Mouse (Mus musculus) lung, postnatal 0 days (tissue): ENCODE measurements at regions not wholly inside any gene's neighbourhood (a gene's known extent, or its start where the extent isn't known, plus 50 kb on each side); places are given as distances from the start of the nearest gene placed in this dataset.

Experiments used
- ATAC-seq: fragments of 200-750 bp; cut with Nextera tagmentation; 2 replicates; pipeline ENCODE4 v1.8.0; 2017; ENCODE audit warnings: moderate library complexity
- DNase-seq: peaks from one replicate; pipeline ENCODE4 v3.0.0-alpha.2; 2016; ENCODE audit warnings: low spot score
- H3K27ac ChIP-seq: fragments of 300-500 bp; sonication (generic); 2 replicates; pipeline ENCODE4 v1.5.1; 2014; ENCODE audit warnings: antibody characterized with exemption, mild to moderate bottlenecking, low read length, mixed read lengths
- H3K27me3 ChIP-seq: fragments of 300-500 bp; sonication (generic); replicated peaks from 2 replicates; pipeline ENCODE4 v1.6.1; 2014; ENCODE audit warnings: low read length, mixed read lengths; ENCODE audit not compliant: insufficient read depth
- H3K36me3 ChIP-seq: fragments of 300-500 bp; sonication (generic); 2 replicates; pipeline ENCODE4 v1.6.1; 2014; ENCODE audit warnings: low read length, mixed read lengths; ENCODE audit not compliant: insufficient read depth
- H3K4me1 ChIP-seq: fragments of 300-500 bp; sonication (generic); 2 replicates; pipeline ENCODE4 v1.6.1; 2014; ENCODE audit warnings: antibody characterized with exemption, low read depth, low read length, mixed read lengths; ENCODE audit not compliant: insufficient read depth
- H3K4me2 ChIP-seq: fragments of 300-500 bp; sonication (generic); replicated peaks from 2 replicates; pipeline ENCODE4 v1.6.1; 2014; ENCODE audit warnings: low read depth, mild to moderate bottlenecking, low read length, moderate library complexity, mixed read lengths
- H3K4me3 ChIP-seq: fragments of 300-500 bp; sonication (generic); 2 replicates; pipeline ENCODE4 v1.5.1; 2014; ENCODE audit warnings: low read depth, low read length
- H3K9ac ChIP-seq: fragments of 300-500 bp; sonication (generic); replicated peaks from 2 replicates; pipeline ENCODE4 v1.6.1; 2014; ENCODE audit warnings: low read depth, mild to moderate bottlenecking
- H3K9me3 ChIP-seq: fragments of 300-500 bp; sonication (generic); 2 replicates; pipeline ENCODE4 v1.6.1; 2016; ENCODE audit warnings: low read length, mixed read lengths
- CTCF ChIP-seq: IDR thresholded peaks from 2 replicates; pipeline ENCODE4 v1.5.1; 2016; ENCODE audit warnings: antibody characterized with exemption, mild to moderate bottlenecking
- EP300 ChIP-seq: IDR thresholded peaks from 2 replicates; pipeline ENCODE4 v1.6.1; 2016; ENCODE audit warnings: antibody characterized with exemption, mild to moderate bottlenecking, control low read depth
- WGBS: fragments of 180-500 bp; shearing (Covaris S2); extraction: QIAGEN DNeasy Blood & Tissue Kit; methylation state at CpG from one replicate; pipeline ENCODE4 v1.1.7; 2014; 5-methylcytosine and 5-hydroxymethylcytosine counted together

- Histone ChIP-seq H3K9me3 (no peaks in the 10 kb centered on the region), H3K27ac (no peak overlapping the region), H3K9ac (no peak overlapping the region), H3K27me3 (no peaks in the 10 kb centered on the region), H3K4me3 (no peak overlapping the region), H3K36me3 (no peaks in the 10 kb centered on the region), H3K4me1 (no peaks in the 10 kb centered on the region), H3K4me2 (no peak overlapping the region)
- no peak for ATAC-seq
- WGBS = 71% methylated on average over 1 of the region's 1 CpGs
- no peak for DNase-seq
- TF ChIP-seq CTCF (no peak), EP300 (no peak)
These were observed 154.7 kb downstream of the Foxo1 start for GRCm38 (mm10) chr3:52422826-52423225.

- TF ChIP-seq CTCF (no peak), EP300 (no peak)
- no peaks in the 10 kb centered on the region for H3K9me3 ChIP-seq
- no peak overlapping the region for H3K4me3 ChIP-seq
- 59% methylated on average over 6 of the region's 6 CpGs for WGBS
- H3K36me3 ChIP-seq = no peaks in the 10 kb centered on the region
- H3K27ac ChIP-seq = no peak overlapping the region
- H3K4me1 ChIP-seq = peaks cover 11% of the 10 kb centered on the region; the same call in 1 of the 2 replicates
- no peak overlapping the region for H3K9ac ChIP-seq
- DNase-seq (no peak), ATAC-seq (no peak)
- no peaks in the 10 kb centered on the region for H3K27me3 ChIP-seq
- no peak overlapping the region for H3K4me2 ChIP-seq
These were observed 148.1 kb downstream of the Foxo1 start for GRCm38 (mm10) chr3:52416261-52416660.

DNA sequence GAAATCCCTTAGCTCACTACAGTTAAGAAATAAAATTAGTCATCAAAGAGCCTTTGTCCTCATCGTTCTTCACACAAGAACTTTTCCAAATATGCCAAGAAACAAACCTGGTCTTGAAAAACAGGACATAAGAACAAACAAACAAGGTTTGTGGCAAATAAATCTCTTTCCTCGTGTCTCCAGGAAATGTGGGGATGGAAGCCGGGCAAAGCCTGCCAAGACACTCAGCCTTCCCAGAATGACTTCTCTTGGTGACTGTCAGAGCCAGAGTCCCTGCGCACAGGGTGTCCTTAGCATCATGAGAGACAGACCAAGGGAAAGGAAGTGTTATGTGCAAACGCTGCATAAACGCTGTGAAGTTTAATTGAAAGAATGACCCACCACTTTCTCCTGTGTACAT is 147.2 kb downstream of the Foxo1 start:
- Histone ChIP-seq H3K4me3 (no peak overlapping the region), H3K9ac (no peak overlapping the region), H3K9me3 (no peaks in the 10 kb centered on the region), H3K36me3 (no peaks in the 10 kb centered on the region), H3K27me3 (no peaks in the 10 kb centered on the region), H3K4me2 (no peak overlapping the region), H3K4me1 (peaks cover 11% of the 10 kb centered on the region; the same call in 1 of the 2 replicates), H3K27ac (no peak overlapping the region)
- ATAC-seq = peak; percentile 43; the same call in 1 of the 2 replicates
- TF ChIP-seq EP300 (peak; percentile 50; the same call in 1 of the 2 replicates), CTCF (no peak)
- WGBS = 17% methylated on average over 6 of the region's 6 CpGs
- DNase-seq = peak; percentile 45

DNA sequence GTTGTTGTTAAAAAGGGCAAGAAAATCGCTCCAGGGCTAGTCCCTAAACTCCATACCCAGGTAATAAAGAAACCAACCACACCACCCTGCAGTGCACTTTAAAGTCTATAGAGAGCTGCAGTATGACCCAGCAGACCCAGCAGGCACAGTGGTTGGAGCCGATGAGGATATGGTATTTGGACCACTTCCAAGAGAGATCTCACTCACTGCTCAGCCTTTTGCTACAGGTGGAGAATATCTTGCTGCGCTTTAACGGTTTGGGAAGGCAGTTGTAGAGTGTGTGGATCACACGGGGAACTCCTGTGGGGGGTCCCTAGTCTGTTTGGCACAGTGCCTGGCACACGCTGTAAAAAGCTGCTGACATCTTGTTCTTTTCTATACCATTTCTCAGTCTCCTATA is 145.9 kb downstream of the Foxo1 start:
- Histone ChIP-seq H3K36me3 (no peaks in the 10 kb centered on the region), H3K9ac (no peak overlapping the region), H3K27me3 (no peaks in the 10 kb centered on the region), H3K27ac (no peak overlapping the region), H3K4me2 (no peak overlapping the region), H3K4me3 (no peak overlapping the region), H3K9me3 (no peaks in the 10 kb centered on the region), H3K4me1 (peaks cover 11% of the 10 kb centered on the region; the same call in 1 of the 2 replicates)
- 18% methylated on average over 6 of the region's 6 CpGs for WGBS
- TF ChIP-seq CTCF (no peak), EP300 (no peak)
- ATAC-seq (no peak), DNase-seq (peak; percentile 35)

DNA sequence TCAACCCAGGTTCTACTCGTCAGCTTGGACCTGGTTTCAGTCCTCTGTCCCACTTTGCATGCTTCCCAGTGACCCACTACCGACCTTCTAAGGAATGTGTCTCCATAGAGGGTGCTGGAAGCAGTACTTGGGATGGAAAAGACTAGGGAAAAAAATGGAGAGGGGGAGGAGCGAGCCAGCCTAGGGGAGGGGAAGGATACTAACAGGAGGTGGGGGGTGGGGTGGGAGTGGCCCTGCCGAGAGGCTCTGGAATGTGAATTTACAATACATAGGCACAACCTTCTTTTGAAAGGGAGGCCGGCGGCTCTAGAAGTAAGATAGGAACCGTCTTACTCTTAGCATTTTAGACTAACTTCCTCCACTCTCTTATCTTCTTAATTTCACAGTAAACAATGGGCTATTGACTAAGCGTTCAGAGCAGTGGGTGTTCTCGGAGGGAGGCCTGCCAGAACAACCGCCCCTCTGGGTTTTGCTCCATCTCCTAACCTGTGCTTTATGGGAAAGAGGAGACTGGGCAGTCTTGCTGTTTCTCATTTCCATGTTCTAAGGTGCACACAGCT is 145.1 kb downstream of the Foxo1 start:
- ATAC-seq = peak; percentile 60
- no peaks in the 10 kb centered on the region for H3K9me3 ChIP-seq
- no peaks in the 10 kb centered on the region for H3K36me3 ChIP-seq
- H3K27me3 ChIP-seq = no peaks in the 10 kb centered on the region
- TF ChIP-seq CTCF = no peak
- TF ChIP-seq EP300 = 0 out of 2 replicates have a peak, but pooled peaks have one; percentile 12
- no peak overlapping the region for H3K4me3 ChIP-seq
- H3K27ac ChIP-seq = no peak overlapping the region; the same call in 1 of the 2 replicates
- H3K4me1 ChIP-seq = peaks cover 11% of the 10 kb centered on the region; the same call in 1 of the 2 replicates
- WGBS = 8% methylated on average over 10 of the region's 10 CpGs
- DNase-seq = peak; percentile 48
- no peak overlapping the region for H3K9ac ChIP-seq
- H3K4me2 ChIP-seq = 0 out of 2 replicates have a peak overlapping the region, but pooled peaks have one; percentile 8

DNA sequence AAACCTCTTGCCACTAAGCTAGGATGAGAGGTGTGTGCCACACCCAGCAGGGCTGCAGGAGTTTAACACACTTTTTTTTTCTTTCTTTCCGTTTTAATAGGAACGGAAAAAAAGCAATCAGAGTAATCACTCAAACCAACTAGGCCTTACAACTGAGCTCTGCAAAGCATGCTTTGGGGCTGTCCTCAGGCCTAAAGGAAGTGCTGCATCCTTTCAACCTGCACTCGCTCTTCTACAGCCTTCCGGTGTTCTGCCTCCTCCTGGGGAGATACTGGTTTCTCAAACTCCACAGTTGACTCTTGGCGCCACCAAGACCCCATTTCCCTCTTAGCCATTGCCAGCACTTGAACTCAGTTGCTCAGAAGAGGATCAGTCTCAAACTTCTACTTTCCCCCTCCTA is 143.2 kb downstream of the Foxo1 start:
- no peak overlapping the region for H3K4me2 ChIP-seq
- H3K4me3 ChIP-seq = no peak overlapping the region
- no peaks in the 10 kb centered on the region for H3K36me3 ChIP-seq
- H3K27ac ChIP-seq = no peak overlapping the region
- TF ChIP-seq CTCF = no peak
- TF ChIP-seq EP300 = no peak
- H3K9ac ChIP-seq = no peak overlapping the region
- ATAC-seq (no peak), DNase-seq (no peak)
- peaks cover 11% of the 10 kb centered on the region; the same call in 1 of the 2 replicates for H3K4me1 ChIP-seq
- WGBS = 78% methylated on average over 5 of the region's 5 CpGs
- H3K27me3 ChIP-seq = no peaks in the 10 kb centered on the region
- no peaks in the 10 kb centered on the region for H3K9me3 ChIP-seq
